Mouse (Mus musculus): Measurements from ENCODE around the gene F13a1.

DNA sequence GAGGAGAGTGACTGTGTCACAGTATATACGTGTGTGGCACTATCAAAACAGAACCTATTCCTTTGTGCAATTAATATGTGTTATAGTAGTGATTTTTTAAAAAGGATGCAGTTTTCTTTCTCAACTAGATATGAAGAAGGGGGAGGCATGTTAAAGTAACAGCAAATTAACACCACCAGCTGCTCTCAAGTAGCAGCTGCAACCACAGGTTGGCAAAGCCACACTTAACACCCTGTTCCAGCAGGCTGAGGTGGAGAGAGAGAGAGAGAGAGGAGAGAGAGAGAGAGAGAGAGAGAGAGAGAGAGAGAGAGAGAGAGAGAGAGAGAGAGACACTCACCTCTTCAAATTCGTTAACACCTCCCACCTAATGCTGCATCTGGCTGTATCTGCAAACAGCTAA is 28.5 kb downstream of the F13a1 start:
- TF ChIP-seq POLR2A (IDR thresholded peaks at IDR 0.05; ENCODE audit: low read depth, low read length) (no peak), CTCF (conservative IDR thresholded peaks at IDR 0.05; ENCODE audit: insufficient read depth, insufficient read length, low read depth, low read length) (no peak)
